Mouse (Mus musculus) stomach, embryonic 15.5 days (tissue): ENCODE measurements around the gene Poll. TPM values are rescaled to one million over a fixed set of nuclear protein-coding genes. Genes with fewer than 3 reads are reported as not detected.

Experiments
- polyA plus RNA-seq: library from polyadenylated mRNA; unstranded; fragments of >200 nt; fragmentation: Nextera tagmentation; extraction: Ambion mirVana; gene quantifications from 2 replicates; pipeline ENCODE4 v1.2.1, GENCODE M21; 2015

Poll gene
- polyA plus RNA-seq, 1 experiment from 2014 or later = 12.5 TPM

Other genes with a start within 250 kb of the Poll start
- gene Btrc, start 196.8 kb downstream of the Poll start, polyA plus RNA-seq = 37.4 and 39.4 TPM in 2 replicates
- gene Gm17018, start 84 bp upstream of the Poll start, polyA plus RNA-seq = 37.5 and 43.2 TPM in 2 replicates
- gene Fbxw4, start 99.8 kb upstream of the Poll start, polyA plus RNA-seq = 3.7 and 4.4 TPM in 2 replicates
- gene Fgf8, start 182.4 kb upstream of the Poll start, polyA plus RNA-seq = 0.17 TPM in 1 of 2 replicates, not detected in the other
- gene Npm3, start 189.1 kb upstream of the Poll start, polyA plus RNA-seq = 16.0 and 16.3 TPM in 2 replicates
- 42.2 and 47.2 TPM in 2 replicates for gene Mgea5, start 223.3 kb upstream of the Poll start, polyA plus RNA-seq